Mouse (Mus musculus): Measurements from ENCODE around the gene Imp3. TPM values are rescaled to one million over a fixed set of nuclear protein-coding genes. Genes with fewer than 3 reads are reported as not detected.
"Not testable (repeated sequence)": the region's sequence is repeated elsewhere in the genome, so short reads cannot be mapped to it uniquely, and the experiment has no call there.

The Imp3 gene
- total RNA-seq, 2 experiments from 2014 or later: 40.1 to 43.1 TPM

DNA sequence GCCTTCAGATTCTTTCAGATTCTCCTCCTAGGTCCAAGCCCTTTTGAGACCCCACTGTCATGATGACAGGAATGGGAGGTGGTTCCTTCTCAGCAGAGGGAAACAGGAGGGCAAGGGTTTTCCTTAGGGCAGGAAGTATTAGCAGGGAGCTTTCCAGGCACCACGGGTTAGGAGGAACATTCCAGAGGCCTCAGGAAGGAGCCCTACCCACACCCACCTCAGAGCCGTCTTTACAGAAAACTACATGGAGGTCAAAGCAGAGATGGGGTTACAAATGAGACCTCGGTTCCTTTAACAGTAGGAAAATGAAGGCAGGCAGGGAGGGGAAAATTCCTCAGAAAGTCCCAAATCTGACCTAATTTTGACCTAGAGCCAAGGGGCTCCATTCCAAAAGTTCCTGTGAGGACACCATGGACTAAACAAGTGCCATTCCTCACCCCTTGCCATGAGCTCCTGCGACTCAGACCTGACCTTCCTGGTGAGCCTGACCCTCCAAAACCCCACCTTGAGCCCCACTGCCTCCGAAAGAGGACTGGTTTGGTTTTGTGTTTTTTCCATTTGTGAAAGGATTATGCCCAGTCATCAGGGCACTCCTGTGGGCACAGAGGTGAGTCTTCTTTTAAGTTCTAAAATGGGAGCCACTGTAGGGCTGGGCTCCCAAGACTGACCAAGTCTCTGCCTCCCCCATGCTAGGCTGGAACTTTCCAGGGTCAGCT lies 21.4 kb upstream of the Imp3 start:
- peak; percentile 56 for DNase-seq
- intact Hi-C loops (cut with DNase I; ENCODE audit: low total_unique reads): loop anchor here (2.0 kb wide), 1 partner anchor 249 kb away; no protein-coding TSS in a partner anchor

DNA sequence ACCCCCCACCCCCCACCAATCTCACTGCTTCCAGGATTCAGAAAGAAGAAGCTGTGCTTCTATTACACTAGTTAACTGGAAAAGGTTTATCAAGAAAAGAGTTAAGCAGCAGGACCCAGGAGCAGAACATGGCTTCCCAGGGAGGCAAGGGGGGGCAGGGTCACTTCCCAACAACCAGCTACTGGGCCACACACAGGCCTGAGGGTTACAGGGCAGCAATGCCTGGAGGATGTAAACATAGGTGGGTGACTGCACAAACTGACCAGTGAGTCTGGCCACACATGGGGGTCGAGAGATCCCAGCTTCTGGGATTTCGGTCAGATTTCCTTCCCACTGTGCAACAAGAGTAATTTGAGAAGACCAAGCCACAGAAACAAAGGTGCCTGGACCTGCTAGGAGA lies 20.1 kb upstream of the Imp3 start:
- intact Hi-C loops (cut with DNase I; ENCODE audit: low total_unique reads): no loop called here
- DNase-seq: no peak

DNA sequence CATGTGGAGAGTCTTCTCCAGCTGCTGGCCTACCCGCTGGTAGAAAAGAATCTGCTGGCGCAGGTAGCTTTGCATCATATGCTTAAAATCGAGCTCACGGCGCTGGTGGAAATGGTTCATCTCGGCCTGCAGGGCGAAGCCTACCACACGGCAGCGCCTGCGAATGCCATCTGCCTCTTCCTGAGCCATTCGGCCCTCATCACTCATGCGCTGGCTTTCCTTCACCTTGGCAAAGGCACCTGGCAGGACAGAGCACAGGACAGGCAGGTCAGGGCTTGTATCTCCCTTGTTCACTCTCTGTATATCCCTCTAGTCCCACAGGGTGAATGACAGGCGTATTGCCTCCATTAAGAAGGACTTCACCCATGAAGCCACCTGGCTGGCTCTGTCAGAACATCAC lies 18.8 kb upstream of the Imp3 start:
- intact Hi-C loops (cut with DNase I; ENCODE audit: low total_unique reads): no loop called here
- no peak for DNase-seq

DNA sequence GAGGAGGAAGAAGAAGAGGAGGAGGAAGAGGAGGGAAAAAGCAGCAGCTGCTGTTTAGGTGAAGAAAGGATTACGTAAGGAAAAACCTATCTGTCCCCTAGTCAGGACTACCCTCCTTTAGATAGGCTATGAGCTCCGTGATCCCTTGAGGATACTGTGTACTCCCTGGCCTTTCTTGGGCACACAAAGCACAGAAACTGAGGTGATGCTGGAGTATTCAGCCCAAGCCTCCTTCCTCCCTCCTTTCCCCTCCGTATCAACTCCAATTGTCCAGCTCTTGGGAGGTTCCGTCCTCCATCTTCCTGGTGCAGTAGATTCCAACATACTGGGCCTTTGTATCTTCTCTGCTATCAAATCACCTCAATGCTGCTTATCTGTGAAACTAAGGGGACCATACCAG lies 14.5 kb upstream of the Imp3 start:
- intact Hi-C loops (cut with DNase I; ENCODE audit: low total_unique reads): loop anchor here (10.0 kb wide), 1 partner anchor 212 kb away; the partner anchor contains the start of gene Man2c1

DNA sequence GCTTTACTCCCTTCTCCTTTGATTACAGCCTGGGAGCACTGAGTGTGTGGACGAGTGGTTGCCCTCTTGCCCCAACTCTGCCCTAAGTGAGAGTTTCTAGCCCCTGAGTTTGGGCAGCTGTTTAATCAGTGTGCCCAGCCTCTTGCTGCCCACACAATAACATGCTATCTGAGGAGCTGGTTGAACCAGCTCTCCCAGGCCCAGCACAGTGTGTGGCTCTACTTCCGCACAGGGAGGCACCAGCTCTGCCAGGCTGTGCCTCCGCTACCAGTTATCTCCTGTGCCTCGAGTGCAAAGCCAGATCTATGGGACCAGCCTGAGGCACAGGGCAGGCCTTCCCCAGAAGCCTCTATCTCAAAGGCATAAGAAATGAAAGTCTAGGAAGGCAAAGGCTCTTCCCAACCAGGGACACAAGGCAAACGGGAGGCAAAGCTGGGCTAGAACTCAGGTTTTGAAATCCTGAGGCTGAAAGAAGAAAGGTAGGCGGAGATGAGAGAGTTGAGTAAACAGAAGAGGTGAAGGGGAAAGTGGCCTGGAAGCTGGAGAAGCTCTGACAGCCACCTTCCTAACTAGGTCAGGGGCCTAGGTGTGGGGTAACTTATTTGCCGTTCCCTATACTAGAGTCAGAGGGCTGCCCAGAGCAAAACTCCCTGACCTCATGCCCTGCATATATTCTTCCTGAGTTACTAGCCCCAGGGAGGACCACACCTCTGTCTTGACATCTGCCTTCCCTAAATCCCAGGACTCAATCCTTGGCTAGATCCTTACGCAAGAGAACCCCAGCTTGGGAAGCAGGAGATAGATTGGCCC lies 13.2 kb upstream of the Imp3 start:
- intact Hi-C loops (cut with DNase I; ENCODE audit: low total_unique reads): loop anchor here (10.0 kb wide), 1 partner anchor 211 kb away; the partner anchor contains the start of gene Man2c1
- DNase-seq: no peak

More for the DNA sequence above, 14.5 kb upstream of the Imp3 start:
- DNase-seq: no peak

DNA sequence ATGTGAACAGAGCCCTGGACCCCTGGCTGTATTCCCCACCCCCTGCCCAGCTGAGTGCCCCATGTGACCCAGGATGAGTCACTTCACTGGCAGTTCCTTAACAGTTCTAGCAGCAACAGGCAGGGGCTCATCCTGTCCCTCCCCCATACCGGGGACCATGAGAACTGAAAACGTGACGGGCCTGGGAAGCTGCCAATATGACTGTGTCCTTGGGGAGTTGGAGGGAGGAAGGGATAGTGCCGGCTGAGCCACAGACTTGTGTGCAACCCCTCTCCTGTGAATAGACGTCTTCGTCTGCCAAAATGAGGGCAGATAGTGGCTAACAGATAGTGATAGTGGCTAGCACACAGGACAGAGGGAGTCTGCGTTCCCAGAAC lies 12.6 kb upstream of the Imp3 start:
- peak; percentile 84 for DNase-seq
- intact Hi-C loops (cut with DNase I; ENCODE audit: low total_unique reads): loop anchor here (5.0 to 10.0 kb wide), 2 partner anchors 32 to 210 kb away; partner anchors contain the start of gene Man2c1

DNA sequence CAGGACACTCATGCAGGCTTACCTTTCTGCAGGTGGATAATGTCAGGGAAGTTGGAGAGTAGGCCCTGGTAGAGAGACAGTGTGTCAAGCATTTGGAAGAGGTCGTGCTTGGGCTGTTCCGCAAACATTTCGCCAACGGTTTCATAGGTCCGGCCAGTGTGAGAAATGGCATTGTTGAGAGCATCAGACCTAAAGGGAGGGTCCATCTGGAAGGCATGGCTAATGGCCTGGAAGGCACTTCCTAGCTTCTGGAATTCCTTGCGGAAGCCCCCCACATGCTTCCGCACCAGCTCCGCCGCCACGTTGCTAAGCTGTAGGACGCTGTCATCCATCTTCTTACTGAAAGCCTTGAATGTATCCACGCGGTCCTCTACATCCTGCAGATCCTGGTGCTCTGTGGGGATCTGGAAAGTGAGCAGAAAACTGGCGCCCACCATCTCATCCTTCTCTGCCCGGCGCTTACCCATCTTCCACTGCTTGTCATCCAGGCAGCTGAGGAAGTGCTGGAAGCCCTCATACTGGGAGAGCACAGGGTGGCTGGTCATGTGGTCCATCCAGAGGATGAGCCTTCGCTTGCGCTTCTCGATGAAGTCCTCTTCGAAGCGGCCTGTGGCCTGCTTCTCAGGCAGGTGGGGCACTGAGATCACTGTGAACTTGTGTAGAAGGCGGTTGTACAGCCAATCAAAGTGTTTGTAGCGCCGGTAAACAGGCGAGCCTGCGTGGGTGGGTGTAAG lies 11.8 kb upstream of the Imp3 start:
- DNase-seq: no peak
- intact Hi-C loops (cut with DNase I; ENCODE audit: low total_unique reads): loop anchor here (5.0 to 10.0 kb wide), 2 partner anchors 33 to 209 kb away; partner anchors contain the start of gene Man2c1

DNA sequence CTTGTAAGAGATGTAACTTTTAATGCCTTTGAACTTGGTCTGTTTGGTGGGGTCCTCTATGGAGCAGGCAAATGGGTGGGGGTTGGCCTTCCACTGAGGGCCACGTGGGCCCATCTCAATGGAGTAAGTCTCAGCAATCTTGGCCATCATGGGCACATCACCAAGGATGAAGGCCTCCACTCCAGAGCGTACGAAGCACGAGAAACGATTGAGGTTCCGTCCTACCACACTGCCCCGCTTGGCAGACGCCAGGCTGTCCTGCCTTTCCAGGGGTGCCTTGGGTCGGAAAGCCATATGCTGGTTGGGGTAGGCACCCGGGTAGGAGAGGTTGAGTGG lies 11.3 kb upstream of the Imp3 start:
- no peak for DNase-seq

DNA sequence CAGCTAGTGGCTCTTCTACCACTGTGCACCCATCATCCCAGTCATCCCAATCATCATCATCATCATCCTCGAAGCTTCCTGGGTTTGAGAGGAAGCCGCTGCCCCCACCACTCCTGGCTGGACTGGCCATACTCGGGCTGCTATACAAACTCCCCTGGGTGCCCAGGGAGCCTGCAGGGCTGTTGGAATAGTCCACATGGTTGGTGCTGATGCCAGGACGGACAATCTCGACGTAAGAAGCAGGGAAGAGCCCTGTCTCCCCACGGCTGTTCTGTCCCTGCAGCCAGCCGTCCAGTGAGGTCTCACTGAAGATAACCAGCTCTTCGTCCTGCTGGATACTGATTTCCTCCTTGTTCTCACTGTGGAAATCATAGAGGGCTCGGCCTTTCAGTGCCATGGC lies 10.9 kb upstream of the Imp3 start:
- intact Hi-C loops (cut with DNase I; ENCODE audit: low total_unique reads): loop anchor here (5.0 to 10.0 kb wide), 2 partner anchors 34 to 208 kb away; partner anchors contain the start of gene Man2c1
- DNase-seq: no peak

More for the DNA sequence above, 11.3 kb upstream of the Imp3 start:
- intact Hi-C loops (cut with DNase I; ENCODE audit: low total_unique reads): loop anchor here (5.0 to 10.0 kb wide), 2 partner anchors 34 to 209 kb away; partner anchors contain the start of gene Man2c1

DNA sequence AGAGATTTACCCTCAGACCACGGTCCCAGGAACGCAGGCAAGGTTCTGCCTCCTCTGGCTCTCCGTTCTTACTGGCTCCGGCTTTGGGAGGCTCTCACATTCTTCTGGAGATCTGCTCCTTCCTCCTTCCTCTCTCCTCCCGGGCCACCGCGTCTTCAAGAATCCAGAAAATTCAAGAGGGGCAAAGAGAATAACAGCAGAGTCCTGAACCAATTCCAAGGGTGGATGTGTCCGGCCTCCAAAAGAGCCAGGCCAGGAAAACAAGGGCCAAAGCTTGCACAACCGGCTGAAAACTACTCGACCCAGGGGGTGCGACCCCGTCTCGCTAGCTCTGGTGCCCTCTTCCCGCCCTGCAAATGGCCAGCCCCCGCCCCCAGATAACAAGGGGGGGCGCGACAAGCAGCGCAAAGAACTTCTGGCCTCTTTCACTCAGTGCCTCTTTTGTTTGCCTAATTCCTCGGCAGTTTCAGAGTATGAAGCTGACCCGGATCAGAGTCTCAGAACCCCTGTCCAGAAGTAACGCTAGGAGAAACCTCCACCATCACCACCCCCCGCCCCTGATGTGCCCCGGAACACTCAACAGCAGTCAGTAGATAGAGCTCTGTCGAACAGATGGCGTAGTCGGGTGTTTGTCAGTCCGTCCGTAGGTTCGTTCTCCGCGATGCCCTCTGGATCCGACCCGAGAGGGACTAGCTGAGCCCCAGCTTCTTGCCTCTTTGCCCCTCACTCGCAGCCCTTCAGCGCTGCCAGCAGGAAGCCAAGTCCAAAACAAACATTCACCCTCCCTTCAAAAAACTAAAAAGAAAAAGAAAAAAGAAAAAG lies 9.9 kb upstream of the Imp3 start:
- peak; percentile 43 for DNase-seq
- intact Hi-C loops (cut with DNase I; ENCODE audit: low total_unique reads): loop anchor here (5.0 to 10.0 kb wide), 2 partner anchors 35 to 207 kb away; partner anchors contain the start of gene Man2c1

DNA sequence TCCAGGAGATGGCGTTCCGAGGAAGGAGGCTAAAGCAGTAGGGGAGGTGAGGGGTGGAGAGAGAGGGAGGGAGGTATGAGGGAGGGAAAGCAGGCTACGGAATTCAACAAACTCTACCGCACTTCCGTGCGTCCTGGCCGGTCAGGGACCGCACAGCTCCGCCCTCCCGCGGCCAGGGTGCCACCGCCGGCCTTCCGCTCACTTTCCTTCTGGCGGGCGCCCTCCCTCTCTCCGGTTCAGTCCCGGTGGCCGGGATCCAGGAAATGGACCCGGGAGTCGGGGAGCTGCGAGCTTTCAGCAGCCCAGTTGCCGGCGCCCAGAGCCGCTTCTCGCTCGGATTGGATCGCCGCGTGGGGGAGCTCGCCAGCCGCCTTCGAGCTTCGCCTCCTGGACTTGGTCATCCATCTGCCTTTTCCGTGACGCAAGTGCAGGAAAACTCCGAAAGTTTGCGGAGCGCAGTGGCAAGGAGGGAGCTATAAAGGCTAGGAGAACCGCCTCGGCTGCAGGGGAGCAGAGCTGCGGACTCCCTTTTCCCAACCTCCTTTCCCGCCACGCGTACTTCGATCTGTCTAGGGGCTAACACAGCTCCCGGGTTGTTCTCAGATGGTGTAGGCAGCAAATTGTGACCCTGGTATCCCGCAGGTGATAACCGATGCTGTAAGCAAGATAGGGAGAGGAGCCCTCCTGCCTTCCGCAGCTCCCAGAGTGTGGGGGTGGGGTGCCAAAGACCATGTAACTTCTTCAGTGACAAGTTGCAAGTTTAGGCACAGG lies 9.0 kb upstream of the Imp3 start, which contains the start of gene Snx33:
Snx33 (minus strand) TSS at position 331 of the 771 bp plus-strand sequence.
- intact Hi-C loops (cut with DNase I; ENCODE audit: low total_unique reads): loop anchor here (5.0 to 10.0 kb wide), 2 partner anchors 36 to 207 kb away; partner anchors contain the start of gene Man2c1
- DNase-seq: peak; percentile 98

DNA sequence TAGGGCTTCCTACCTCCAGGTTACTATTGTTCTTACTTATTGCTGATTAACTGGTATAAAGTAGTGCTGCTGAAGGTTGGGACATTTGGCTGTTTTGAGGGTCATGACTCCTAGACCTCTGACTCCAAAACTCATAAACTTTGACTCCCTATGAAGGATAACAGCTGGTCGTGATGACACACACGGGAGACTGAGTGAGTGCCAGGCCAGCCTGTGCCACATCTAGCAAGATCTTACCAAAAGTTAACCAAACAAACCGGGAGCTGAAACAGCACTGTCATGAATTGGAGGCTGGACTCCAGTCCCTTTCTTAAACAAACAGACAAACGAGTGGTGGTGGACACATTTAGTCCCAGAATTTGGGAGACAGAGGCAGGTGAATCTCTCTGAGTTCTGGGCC lies 7.8 kb upstream of the Imp3 start:
- no peak for DNase-seq
- intact Hi-C loops (cut with DNase I; ENCODE audit: low total_unique reads): loop anchor here (5.0 to 10.0 kb wide), 2 partner anchors 37 to 205 kb away; partner anchors contain the start of gene Man2c1

DNA sequence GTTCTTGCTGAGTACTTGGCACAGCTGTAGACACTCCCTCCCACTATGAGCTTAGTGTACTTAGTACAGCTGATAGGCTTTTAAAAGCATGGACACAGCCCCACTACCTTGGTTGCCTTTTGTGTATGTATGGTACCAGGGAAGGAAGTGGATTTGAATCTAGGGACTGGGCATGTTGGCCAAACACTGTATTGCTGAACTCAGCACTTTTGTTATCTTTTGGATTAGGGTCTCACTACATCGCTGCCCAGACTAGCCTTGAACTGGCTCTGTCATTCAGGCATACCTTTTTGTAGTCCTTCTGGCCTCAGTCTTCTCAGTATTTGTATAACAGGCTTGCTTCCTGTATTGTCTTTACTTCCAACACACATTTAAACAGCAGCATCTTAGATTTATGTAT lies 6.7 kb upstream of the Imp3 start:
- intact Hi-C loops (cut with DNase I; ENCODE audit: low total_unique reads): no loop called here
- DNase-seq: no peak

DNA sequence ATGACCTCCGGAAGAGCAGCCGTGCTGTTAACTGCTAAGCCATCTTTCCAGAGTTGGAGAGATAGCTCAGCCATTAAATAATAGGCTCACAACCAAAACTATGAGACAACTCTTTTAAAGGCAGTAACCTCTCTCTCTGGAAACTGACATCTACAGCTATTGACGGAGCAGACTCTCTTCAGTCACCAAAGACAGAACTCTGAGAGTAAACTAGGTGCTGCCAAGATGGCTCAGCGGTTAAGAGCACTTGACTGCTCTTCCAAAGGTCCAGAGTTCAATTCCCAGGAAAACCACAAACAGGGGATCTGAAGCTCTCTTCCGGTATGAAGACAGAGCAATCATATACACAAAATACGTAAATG lies 433 bp upstream of the Imp3 start:
- intact Hi-C loops (cut with DNase I; ENCODE audit: low total_unique reads): no loop called here
- no peak for DNase-seq

DNA sequence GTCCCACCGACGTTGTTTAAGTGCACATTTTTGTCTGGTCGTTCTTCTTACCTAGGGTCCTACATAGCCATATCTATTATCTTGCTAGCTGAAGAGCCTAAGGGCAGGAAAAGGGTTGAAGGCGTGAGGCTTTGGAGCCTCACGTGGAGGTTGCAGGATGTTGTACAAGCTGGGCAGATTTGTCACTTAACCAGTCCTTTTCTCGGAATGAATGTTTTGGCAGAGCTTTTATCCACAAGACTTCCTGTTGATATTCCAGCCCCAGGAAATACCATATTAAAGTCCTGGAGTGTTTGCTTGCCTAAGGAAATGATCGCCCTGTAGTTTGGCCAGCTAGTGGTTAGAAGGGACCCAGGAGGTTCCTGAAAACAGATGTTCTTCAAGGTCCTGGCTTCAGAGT lies 1.1 kb downstream of the Imp3 start:
- intact Hi-C loops (cut with DNase I; ENCODE audit: low total_unique reads): no loop called here
- no peak for DNase-seq

DNA sequence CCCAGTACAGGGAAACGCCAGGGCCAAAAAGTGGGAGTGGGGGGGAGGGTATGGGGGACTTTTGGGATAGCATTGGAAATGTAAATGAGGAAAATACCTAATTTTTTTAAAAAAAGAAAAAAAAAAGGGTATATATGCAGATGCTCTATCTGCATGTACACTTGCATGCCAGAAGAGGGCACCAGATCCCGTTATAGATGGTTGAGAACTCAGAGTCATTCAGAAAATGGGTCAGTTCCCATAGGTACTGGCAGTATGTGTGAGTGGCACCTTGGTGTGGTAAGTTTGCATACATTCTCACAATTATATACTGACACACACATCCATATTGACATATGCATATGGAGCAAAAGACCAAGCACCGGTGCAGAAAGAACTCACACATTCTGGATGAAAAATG lies 10.2 kb downstream of the Imp3 start:
- intact Hi-C loops (cut with DNase I; ENCODE audit: low total_unique reads): not testable (repeated sequence)
- peak; percentile 24 for DNase-seq

DNA sequence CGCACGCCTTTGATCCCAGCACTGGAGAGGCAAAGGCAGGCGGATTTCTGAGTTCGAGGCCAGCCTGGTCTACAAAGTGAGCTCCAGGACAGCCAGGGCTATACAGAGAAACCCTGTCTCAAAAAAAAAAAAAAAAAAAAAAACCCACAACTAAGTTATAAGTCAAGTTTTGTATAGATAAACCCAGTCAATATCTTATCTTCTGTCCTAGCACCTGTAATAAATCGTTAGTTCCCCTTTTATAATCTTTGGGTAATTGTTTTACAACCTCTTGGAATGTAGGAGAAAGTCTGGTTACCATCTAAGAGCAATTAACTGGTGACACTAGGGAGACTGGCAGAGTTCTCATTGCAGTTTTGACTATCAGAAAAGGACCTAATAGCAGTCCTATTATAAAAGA lies 11.4 kb downstream of the Imp3 start:
- intact Hi-C loops (cut with DNase I; ENCODE audit: low total_unique reads); DNase-seq: not testable (repeated sequence)

DNA sequence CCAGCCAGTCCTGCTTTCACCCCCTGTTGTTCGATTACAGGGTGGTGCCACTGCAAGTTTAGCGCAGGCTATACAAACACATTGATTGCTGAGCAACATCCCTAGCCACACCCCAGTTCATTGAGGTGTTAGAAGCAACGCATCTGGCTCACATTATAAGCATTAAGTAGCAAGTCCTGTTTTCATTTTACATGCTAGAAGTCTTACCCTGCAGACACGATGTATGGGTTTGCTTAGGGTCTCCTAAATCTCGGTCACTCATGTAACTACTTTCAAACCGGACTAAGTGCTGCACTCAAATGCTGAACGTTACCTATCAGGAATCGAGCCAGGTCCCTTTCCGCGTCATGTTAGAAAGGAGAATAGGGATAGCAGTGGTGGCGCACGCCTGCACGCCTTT lies 12.5 kb downstream of the Imp3 start:
- DNase-seq: no peak
- intact Hi-C loops (cut with DNase I; ENCODE audit: low total_unique reads): loop anchor here (10.0 kb wide), 1 partner anchor 75 kb away; no protein-coding TSS in a partner anchor
